Mouse (Mus musculus) spleen, postnatal 10 days (tissue): Measurements from ENCODE around the gene Gm45837.

Source experiments
- DNase-seq, 2 experiments: peaks; one replicate each; pipeline ENCODE4 v3.0.0; 2021 to 2022; ENCODE audit warnings: low spot score in 2 of 2

Gene Gm45837

DNA sequence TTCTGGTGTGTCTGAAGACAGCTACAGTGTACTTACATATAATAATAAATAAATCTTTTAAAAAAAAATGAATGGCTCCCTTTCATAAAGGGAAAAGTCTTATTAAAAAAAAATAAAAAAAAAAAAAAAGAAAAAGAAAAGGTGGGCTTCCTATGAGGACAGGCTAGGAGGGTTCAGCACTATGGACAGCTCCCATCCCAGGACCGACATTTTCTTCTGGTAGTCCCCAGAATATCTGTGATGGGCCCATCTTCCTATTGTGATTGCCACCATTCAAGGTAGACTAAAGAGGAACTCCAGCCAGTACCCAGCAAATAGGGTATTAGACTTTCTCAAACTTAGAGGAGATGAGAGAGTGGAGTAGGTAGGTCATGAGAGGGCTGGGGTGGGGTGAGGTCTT, 27.2 kb downstream of the Gm45837 start:
- no peak for DNase-seq

DNA sequence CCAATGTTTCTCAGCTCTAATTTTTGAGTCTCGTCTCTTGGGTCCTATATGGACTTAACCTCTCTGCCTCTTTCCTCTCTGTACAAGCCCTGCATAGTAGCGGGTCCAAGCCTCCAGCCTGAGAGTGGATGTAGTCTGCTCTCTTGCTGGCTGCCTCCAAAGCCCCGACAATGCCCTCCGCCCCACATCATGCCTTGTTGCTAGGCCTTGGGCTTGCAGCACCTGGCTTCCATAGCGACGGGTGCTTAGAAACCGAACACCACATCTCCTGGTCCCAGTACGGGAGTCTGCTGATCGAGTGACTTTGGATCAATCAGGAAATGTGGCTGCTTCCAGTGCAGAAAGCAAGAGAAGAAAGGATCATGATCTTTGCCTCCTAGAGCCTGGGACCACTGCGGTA, 32.4 kb downstream of the Gm45837 start:
- no peak for DNase-seq

DNA sequence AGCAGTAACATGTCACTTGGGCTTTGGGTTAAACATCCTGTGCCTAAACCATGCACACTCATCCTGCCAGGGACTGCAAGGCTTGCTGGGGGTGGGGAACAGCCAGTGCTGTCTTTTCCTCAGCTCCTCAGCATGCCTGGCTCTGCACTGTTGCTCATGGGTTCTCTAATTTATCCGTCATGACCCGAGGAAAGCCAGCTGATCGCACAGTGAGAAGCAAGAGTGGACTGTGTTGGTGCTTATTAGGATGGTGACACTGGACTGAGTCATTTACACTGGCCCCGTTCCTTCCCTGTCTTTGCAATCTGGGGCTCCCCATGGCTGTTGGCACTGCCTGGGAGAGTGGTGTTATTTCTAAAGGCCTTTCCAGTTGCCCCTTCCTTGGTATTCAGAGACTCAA, 33.5 kb downstream of the Gm45837 start:
- DNase-seq, result no peak

DNA sequence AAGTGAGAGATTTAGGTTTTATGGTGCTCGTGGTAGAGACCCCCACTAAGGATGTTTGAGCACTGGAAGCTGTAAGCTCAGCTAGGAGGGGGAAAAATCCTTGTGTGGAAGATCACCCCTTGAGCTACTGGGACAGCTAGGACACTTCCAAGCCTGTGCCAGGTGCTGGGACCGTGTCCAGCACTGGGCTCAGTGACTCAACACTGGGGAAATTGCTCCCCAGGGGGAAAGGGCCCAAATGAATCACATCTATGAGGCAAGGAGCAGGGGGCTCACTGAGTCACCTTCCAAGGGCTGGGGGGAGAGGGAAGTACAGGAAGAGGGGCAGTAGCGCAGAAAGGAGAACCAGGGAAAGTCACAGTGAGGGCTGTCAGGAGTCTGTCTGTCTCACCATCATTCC, 39.2 kb downstream of the Gm45837 start:
- no peak for DNase-seq

DNA sequence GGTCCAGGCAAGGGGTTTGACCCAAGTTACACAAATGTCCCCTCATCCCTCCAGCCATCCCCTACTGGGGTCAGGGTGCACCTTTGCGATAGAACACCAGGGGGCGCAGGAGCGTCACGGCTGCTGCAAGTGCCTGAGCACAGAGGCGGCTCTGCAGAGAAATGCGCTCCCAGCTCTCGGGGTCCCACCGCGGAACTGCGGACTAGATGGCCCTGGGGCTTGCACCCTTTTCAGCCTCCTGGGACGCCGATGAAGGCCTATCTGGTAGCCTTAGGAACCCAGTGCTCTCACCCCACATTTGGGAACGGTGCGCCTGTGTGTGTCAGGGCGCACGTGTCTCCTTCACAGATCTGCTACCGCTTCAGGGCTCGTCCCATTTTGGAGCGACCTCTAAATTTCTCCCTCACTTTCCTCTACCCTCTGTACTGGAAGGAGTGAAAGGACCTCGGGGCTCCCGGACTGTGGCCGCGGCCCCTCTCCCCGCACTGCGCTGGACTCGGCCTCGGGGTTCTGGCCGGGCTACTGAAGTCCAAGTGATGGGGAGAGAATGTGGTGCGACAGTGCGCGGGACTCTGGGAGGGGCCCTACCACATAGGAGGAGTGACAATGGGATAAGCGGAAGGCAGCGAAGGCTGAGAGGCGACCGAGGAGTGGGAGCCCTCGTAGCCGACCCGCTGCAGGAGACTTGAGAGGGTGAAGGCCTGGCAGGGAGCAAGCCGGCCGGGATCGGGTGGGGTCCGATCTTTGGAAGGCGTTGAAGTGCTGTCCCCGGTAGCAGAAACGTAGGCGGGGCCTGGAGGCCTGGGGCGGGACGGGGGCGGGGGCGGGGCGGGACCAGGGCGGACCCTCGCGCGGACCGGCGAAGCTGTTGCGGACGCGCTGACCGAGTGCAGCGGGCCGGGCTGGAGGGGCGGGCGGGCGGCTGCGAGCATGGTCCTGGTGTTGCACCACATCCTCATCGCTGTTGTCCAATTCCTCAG, 40.0 kb downstream of the Gm45837 start:
- peak; percentile 81 to 89 for DNase-seq

DNA sequence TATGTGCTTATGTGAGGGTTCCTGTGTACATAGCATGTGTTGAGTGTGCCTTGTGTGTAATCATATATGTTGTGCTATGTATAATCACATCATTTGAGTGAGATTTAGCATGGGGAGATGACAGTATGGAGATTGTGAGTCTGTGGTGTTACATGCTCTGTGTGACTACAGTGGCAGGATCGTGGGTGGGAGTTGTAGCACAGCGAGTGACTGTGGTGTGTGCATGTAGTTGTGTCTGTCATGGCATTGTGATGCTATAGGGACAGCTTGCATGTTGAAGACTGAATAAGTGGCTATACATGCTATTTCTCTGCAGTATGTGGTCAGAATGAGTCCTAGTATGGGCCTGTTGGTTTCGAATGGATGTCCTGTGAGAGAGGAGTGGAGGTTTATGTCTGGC, 42.0 kb downstream of the Gm45837 start:
- DNase-seq, result no peak

DNA sequence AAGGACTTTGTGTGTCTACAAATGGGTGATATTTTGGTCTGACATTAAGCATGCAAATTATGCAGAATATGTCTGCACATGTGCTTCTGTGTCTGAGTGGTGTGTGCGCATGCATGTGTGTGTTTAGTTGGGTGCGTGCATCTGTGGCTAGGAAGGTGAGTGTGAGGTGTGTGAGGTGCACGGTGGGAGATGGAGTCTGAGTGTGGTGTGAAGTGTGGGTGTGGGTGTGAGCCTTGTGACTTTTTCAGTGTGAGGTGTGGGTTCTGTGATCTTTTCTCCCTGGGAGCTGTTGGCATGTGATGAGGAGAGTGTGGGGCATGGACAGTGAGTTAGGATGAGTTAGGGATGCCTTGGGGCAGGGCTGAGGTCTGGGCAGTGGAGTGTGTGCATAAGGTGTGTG, 42.6 kb downstream of the Gm45837 start:
- DNase-seq, result no peak

DNA sequence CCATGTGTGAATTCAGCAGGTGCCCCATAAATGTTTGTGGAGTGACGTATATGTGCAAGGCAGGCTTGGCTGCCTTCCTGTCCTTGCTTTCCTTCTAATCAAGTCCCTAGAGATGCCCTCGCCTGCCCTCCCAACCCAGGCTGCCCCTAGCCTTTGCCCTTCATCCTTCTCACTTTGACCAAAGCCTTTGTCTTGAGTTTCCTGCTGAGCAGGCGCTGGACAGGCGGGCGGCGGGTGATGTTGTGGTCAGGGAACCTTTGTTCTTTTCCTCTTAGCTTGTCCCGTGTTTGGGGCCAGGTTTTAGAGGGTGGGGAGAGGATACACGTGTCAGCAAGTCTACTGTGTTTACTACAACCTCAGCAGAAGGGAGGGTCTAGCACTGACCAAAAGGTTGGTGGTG, 43.0 kb downstream of the Gm45837 start:
- DNase-seq, result no peak

DNA sequence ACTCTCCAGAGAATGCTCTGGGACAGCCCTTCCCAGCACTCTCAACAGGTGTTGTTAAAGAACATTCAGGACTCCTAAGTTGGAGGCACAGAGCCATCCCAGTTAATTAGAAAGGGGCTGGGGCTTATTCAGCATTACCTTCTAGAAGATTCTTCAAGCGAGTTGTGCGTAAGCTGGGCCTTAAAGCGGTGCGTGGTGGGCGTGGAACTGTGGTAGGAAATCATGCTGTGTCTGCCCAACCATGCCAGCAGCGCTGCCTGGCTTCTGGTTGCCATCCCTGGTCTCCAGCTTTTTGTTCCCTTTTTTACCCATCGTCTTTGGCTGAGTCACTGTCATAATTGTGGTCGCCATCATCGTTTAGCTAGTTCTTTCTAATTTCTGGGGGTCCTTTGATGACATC, 43.8 kb downstream of the Gm45837 start:
- DNase-seq, result peak in 1 of 2 experiments; percentile 49

DNA sequence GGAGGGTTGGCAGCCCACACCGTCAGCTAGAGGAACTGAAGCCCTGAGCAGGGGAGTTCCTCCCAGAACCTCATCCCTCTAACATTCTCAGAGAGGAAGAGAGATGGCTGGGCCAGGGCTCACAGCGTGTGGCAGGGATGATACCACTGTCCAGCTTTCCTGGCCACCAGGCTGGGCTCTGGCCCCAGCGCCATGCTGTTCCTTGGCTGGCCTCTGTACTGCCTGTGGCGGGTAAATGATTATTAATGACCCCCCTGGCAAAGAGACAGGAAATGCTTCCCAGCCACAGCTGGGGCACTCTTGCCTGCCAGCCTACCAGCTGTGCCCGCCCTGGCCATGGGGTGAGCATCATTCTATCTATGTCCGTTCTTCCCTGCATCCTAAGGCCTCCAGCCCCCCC, 44.5 kb downstream of the Gm45837 start:
- no peak for DNase-seq

DNA sequence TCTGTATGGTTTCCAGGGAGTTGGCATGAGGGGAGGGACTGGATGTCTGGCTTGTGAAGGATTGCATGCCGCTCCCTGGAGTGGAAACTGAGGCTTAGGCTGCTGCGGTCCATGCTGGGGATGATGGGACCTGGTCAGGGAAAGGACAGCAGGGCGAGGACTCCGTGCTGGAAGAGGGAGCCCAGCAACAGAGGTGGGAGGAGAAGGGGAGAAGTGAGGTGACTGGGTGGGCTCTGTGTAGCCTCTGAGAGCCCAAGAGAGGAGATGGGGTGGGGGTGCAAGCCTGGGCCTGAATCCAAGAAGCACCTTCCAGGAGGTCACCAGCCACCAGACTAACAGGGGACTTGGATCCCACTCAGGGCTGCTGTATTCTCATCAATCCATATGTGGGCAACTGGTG, 45.6 kb downstream of the Gm45837 start:
- no peak for DNase-seq

DNA sequence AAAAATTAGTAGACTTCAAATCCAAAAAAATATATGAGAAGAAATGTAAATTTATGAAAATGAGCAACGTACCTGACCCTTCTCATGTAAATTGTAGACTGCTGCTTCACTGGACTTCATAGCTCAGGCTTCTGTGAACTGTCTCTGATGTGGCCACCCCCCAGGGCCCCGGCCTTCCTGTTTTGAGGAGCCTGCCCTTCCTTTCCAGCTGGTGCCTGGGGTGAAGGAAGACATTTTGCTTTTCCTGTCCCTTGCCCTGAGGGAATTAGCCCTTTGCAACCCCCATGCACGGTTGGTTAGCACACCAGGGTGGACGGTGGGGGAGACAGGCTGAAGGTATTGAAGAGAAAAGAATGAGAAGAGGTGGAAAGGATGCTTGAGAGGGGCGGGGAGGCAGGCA, 46.1 kb downstream of the Gm45837 start:
- DNase-seq, result peak in 1 of 2 experiments; percentile 52

DNA sequence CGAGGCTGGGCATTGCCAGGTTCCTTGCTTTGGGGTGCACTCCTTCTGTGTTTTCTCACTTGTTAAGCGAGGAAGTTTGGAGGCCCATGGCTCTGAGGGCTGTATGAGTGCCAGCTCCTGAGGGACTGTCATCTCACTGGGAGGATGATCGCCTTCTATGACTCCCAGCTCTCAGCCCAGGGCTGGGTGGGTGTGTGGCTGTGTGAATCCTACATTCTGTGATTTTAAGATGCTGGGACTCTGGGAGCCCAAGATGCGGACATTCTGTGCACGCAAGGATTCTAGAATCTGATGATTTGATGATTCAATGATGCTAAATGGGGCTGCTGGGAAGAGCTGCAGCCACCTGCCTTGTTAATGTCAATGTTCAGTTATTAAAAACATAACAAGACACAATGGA, 46.6 kb downstream of the Gm45837 start:
- no peak for DNase-seq

DNA sequence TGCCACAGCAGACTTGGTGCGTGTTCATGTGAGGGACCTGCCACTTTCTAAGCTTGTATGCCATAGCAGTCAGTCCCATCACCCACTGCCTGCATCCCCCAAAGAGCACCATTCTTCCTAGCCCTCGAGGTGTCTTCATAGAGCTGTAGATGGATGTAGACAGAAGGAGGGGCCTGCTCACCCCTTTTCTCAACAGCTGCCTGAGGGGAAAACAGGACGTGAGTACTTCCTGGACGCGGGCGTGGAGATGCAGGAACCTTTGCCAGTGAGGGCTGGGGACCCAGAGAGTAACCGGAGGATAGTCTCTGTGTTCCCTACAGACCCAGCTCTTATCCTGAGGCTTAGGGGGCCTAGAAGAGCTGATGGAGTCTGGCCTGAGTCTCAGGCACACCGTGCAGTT, 47.1 kb downstream of the Gm45837 start:
- no peak for DNase-seq

DNA sequence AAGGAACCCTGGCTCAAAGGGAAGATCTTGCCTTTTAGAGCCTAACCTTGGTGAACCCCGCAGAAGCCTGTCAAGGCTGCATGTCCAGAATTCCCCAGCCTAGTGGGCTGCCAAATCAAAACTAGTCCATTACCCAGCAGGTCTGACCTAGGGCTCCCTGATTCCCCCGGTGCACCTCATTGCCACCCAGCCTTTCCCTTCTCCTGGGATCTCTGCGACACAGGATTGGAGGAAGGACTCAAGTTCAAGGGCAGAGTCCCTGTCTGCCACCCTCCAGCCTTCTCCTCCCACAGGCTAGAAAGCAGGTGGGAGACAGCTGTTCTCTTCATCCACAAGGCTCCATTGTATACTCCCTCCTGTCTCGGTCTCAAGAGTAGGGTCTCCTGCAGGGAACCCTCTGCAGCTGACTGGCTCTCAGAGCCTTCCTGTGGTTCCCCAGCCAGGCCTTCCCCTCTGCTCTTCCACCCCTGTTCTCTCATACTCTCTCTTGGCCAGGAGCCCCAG, 47.6 kb downstream of the Gm45837 start:
- no peak for DNase-seq

DNA sequence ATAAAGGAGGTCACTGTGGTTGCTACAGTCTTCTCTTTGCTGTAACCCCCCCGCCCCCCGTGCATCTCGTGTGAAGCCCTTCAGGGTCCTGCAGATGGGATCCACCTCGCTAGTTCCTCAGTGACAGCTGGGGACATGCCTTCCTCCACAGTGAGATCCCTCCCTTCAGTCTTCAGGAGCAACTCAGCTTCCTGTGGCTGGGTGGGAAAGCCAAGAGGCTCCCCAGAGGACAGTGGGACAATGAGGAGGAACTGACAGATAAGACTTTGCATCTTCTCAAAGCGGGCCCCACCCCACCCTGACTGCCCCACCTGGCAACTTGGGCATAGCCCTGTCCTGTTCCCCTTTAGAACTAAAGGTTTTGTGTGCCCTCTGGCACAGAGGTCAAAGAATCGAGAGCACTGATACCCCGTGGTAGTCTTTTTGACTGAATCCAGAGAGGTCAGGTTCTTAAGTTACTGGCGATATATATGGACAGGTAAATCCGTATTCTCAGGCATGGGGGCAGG, 48.7 kb downstream of the Gm45837 start:
- peak in 1 of 2 experiments; percentile 51 for DNase-seq

DNA sequence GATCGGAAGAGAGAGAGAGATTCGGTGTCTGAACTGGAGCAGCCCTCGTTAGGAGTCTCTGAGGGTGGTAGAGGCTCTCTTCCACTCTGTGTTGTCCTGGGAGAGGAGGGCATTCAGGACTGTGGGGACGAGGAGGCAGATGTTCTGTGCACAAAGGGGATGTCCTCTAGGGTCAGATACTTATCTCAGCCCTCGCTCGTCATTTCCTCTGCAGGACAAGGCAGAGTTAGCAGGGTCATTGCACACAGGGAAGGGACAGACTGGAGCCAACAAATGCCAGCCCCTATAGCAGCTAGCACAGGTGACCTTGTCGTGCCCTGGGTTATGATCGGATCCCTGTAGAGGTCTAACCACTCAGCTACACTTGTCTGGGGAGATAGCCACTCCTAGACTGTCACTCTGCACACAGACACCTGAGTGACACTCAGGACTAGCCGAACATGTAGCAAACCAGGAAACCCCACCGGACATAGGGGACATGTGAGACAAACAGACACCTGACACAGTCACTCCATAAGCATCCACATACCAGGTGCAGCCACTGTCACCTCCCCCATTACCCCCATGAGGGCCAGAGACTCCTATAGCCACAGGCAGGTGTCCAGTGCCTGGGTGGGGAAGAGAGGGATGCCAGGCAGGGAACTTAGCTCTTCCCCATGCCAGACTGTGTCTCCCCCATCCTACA, 49.4 kb downstream of the Gm45837 start:
- no peak for DNase-seq

DNA sequence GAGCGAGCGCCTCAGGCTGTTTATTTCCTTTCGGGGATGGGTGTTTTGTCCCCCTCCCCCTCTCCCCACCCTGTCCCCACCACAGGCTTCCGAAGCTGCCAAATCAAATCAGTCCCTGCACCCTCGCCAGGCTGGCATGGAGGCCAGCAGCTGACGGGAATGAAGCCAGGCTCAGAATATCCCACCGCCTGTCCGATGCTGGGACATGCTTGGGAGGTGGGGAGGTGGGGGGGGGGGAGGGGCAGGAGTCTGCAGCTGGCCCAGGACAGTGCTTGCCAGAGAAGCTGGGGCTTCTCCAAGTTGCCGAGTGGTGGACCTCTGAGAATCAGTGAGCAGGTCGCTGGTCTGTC, 49.9 kb downstream of the Gm45837 start:
- no peak for DNase-seq

DNA sequence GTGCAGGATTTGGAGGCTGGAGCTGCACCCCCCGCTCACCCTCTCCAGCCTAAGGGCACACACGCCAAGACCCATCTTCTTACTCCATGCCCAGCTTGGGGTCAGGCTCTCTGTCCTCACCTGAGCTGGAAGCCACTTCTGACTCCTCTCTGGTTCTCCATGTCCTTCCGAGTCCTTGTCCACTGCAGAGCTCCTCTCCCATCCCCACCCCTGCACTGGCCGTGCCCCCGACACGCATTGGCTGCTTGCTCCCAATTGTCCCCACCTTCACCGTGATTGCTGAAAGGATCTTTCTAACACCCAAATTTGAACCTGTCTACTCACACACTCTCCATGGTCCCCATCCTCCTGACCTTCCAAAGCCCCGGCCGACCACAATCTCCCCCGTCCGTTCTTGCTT, 50.9 kb downstream of the Gm45837 start:
- no peak for DNase-seq

DNA sequence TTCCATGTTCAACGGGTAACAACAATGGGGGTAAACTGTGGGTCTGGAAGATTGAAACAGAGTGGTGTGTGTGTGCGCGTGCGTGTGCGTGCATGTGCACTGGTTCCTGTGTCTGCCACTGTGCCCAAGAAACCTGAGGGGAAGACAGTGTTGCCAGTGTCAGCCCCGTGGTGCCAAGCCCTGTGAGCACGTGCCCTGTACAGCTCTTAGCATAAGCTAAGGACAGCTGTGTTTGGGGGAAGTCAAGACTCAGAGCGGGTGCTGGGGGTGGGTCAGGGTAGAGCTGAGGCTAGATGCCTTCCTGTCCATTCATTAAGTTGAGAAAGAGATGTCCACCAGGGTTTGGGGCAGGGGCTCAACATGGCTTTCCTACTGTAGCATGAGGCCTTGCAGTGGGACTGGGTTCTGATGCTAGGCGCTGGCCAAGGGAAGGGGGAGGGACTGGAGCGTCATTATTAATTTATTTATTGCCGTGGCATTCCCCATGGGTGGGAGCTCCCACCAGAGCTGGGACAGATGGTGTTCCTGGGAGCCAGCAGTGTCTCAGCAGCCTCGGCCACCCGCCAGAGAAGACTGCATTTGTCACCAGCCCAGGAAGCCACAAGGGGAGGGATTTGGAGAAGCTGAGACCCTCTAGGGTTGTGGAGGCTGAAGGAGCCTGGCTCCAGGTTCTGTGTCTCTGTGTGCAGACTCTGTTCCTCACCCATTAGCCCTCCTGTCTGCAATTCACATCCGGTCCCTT, 51.8 kb downstream of the Gm45837 start:
- DNase-seq, result peak in 1 of 2 experiments; percentile 49

DNA sequence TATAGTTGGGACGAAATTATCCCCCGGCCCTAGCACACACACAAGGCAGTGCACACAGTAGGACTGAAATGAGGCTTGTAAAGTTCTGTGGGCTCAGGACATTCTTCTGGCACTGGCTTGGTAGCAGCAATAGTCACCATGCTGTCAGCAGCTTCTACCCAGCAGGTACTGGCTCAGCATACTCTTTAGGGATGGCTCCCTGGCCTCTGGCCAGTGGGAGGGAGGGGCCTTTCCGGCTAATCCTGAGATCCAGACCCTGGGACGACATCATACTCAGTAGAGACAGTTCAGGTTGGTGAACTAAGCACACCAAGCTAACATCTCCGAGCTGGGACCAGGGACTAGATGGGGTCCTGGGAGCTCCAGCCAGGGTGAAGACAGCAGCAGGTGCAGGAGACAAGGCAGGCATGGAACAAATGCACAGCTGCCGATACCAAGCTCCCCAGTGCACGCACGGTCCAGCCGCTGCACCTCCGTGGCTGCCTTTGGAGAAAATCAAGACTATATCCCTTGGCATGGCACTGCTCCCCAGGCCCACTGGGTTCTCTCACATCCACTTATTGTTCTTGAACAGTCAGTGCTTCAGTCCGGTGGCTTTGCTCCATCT, 53.1 kb downstream of the Gm45837 start:
- no peak for DNase-seq

DNA sequence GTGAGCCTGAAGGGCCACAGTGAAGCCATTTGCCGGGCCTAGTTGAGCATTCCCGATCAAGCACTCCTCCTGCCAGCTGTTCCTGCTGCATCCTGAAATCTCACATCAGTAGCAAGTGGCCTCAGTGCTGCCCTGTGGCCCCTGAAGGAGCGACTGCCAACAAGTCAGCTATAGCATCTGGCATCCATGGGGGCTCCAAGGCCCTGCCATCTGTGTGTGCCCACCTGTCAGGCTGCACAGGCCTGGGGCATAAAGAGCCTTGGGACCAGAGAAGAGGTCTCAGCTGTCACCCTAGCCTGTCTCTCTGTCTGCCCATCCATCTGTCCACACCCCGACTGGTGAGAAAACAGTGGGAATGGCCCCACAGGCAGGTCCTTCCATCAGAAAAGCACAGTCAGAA, 54.2 kb downstream of the Gm45837 start:
- no peak for DNase-seq
